Mouse (Mus musculus) heart, adult 18-20 months (tissue): Measurements from ENCODE around the gene Gm3685. TPM values are rescaled to one million over a fixed set of nuclear protein-coding genes. Genes with fewer than 3 reads are reported as not detected.
"Not testable (repeated sequence)": the region's sequence is repeated elsewhere in the genome, so short reads cannot be mapped to it uniquely, and the experiment has no call there.

Experiments
- DNase-seq, 2 experiments: peaks; one replicate each; pipeline ENCODE4 v3.0.0; 2021 to 2022; ENCODE audit warnings: mixed read lengths in 1 of 2
- long read RNA-seq, 2 experiments: library from polyadenylated mRNA; stranded (forward); transcript quantifications; one replicate each; pipeline ENCODE4 v2.0.0; 2021
- total RNA-seq, 2 experiments: library from RNA; stranded (reverse); gene quantifications; 2 replicates each; pipeline ENCODE4 v1.2.3; 2021

Gene Gm3685
- not detected for total RNA-seq
- long read RNA-seq, experiment 1 = 0 reads
- long read RNA-seq, experiment 2 = 0 reads

GRCm38 (mm10) chr14:7044870-7045269, at the start of gene Gm3685:
TSS of gene Gm3685 (minus strand) at chr14:7044970.
- DNase-seq = not testable (repeated sequence)

GRCm38 (mm10) chr14:7026781-7027749, 17.7 kb downstream of the Gm3685 start, which contains the start of gene Gm10406:
TSS of gene Gm10406 (minus strand) at chr14:7027449.
- peak; percentile 17 to 76 for DNase-seq

DNA sequence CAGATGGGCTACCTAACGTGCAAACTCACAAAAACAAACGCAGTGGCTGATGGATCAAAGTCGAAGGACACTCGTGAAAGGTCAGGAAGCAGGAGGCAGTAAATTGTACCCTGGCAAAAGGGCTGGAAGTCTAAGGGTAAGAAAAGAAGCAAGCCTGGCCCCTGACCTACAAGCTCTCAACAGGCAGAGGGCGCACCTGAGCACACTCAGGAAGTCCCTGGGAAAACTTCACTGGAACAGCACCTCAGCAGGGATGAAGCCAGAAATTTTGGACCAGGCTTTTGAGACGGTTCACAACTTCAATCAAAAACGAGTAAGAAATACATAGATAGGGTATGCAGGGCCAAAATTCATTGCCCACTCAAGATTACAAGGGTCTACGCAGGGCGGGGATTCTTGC, 18.5 kb downstream of the Gm3685 start:
- DNase-seq = peak in 1 of 2 experiments; percentile 8

Other genes starting within 250 kb of the Gm3685 start
- gene Gm3642, start 204.7 kb downstream of the Gm3685 start, total RNA-seq = not detected
- gene Gm3667, start 155.0 kb downstream of the Gm3685 start, total RNA-seq = under 1 TPM in 1 of 2 experiments, not detected in 1; 0.31 TPM
- not detected for gene Gm6356, start 71.2 kb downstream of the Gm3685 start, total RNA-seq
- not detected for gene Gm10406, start 17.5 kb downstream of the Gm3685 start, total RNA-seq
- not detected for gene Gm3696, start 55.7 kb upstream of the Gm3685 start, total RNA-seq
- not detected for gene Gm6676, start 80.4 kb upstream of the Gm3685 start, total RNA-seq
- under 1 TPM in 1 of 2 experiments, not detected in 1; 0.30 TPM for gene Gm3512, start 129.6 kb upstream of the Gm3685 start, total RNA-seq
- not detected for gene Gm16434, start 149.6 kb upstream of the Gm3685 start, total RNA-seq
- not detected for gene Gm3727, start 219.7 kb upstream of the Gm3685 start, total RNA-seq